Mouse (Mus musculus) layer of hippocampus, postnatal 10 days (tissue): ENCODE results near the gene Mrps23. TPM values are rescaled to one million over a fixed set of nuclear protein-coding genes. Genes with fewer than 3 reads are reported as not detected.
A peak's percentile ranks its signal among the peaks of the same experiment; 100 is the strongest.
"Not testable (repeated sequence)": the region's sequence is repeated elsewhere in the genome, so short reads cannot be mapped to it uniquely, and the experiment has no call there.

Experiments
- DNase-seq, 2 experiments: peaks; one replicate each; pipeline ENCODE4 v3.0.0; 2021; ENCODE audit warnings: low spot score in 2 of 2
- total RNA-seq, 2 experiments: library from RNA; stranded (reverse); gene quantifications; 2 replicates each; pipeline ENCODE4 v1.2.3; 2021

The Mrps23 gene
- total RNA-seq, 2 experiments from 2014 or later: 62.3 to 64.5 TPM

DNA sequence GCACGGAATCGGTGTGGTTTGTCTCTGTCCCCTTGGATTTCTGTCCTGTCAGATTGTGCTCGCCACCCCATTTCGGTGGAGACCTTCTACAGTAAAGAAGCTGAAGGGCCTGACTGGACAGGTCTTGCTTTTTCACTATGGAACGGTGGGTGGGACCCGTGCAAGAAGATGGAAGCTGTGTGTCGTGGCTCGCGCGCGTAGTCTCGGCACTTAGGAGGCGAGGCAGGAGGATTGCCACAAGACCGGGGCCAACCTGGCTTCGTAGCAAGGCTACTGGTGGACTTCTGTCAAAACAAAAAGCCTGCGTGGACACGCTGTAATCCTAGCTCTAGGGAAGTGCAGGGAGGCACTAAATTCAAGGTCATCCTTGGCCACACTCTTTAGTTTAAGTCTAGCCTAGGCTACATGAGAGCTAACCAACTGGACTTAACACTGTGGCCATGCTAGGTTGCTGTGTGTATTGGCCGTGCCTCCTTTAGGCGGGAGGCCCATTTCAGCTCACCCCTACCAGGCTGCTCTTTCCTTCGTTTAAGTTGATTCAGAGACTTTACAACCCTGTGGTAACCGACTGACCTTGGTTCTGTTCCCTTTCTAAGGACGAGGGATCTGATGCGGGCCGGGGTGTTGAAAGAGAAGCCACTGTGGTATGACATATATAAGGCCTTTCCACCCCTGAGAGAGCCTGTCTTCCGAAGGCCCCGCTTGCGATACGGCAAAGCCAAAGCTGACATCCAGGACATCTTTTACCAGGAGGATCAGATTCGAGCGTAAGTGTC lies 593 bp downstream of the Mrps23 start:
- DNase-seq: no peak

DNA sequence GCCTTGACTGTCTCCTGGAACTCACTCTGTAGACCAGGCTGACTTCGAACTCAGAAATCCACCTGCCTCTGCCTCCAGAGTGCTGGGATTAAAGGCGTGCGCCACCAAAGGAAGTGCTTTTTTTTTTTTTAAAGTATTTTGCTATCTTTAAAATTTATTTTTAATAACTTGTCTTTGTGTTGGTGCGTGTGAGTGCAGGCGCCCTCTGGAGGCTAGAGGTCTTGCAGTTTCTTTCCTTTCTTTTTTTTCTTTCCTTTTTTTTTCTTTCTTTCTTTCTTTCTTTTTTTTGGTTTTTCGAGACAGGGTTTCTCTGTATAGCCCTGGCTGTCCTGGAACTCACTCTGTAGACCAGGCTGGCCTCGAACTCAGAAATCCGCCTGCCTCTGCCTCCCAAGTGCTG lies 2.4 kb downstream of the Mrps23 start:
- not testable (repeated sequence) for DNase-seq

DNA sequence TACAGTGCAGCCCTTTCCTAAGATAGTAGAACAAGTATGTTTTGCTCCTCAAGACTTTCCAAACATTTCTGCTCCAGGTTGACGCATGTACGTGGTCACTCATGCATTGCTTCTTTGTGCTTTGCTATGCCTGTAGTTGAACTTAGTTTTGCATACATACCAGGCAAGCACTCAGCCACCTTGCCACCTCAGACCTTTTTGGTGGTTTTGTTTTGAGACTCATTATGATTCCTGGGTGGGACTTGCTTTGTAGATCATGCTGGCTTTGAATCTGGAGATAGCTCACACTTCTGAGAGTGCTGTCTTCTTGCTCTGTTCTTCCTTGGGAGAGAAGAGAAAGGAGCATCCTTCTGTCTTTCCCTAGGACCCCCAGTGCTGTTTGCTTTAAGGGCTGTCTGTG lies 3.5 kb downstream of the Mrps23 start:
- no peak for DNase-seq

DNA sequence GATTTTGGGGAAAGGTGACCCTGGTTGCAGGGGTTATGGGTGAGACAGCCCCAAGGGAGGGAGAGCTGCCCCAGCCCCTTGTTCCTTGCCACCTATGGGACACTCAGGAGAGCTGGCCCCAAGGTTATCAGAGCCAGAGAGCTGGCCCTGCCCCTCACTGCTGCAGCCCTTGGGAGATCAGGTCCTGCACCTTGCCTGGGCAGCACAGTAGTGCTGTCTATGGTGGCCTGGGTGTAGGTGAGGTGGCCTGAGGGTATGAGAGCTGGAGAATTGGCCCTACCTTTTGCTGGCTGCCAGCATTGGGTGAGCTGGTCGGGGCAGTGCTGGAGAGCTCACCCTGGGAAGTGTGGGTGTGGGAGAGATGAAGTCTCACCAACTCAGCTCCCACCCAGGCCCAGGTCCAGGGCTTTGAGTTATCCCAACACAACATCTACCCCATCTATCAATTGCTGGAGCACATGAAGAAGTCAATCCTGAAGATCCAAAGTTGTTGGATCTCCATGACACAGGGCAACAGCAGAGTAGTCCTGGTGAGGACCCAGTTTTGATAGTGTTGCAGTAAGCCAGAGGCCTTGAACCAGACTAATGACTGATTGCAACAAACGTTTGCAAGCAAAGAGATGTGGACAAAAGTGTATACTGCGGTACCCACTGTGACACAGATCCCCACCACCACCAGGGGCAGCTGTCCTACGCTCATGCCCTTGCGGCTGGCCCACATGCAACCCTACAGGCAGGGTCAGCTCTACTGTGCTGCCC lies 7.8 kb downstream of the Mrps23 start:
- no peak for DNase-seq

DNA sequence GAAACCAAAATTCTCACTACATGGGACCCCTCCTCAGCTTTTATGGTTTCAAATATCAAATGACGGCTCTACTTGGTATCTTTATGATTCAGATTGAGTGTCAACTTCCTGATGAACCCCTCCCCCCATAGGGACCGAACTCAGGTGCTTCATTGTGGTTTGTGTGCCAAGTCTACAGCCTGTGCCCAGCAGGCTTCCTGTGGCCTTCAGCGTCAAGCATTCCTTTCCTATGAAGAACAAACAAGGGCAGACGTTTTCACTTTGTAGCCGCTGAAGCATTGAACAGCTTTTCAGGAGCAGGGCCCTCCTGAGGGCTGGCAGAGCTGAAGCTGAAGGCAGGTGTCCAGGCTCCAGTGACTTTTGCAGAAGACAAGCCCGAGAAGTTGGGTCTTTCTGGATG lies 9.6 kb downstream of the Mrps23 start:
- DNase-seq: no peak

DNA sequence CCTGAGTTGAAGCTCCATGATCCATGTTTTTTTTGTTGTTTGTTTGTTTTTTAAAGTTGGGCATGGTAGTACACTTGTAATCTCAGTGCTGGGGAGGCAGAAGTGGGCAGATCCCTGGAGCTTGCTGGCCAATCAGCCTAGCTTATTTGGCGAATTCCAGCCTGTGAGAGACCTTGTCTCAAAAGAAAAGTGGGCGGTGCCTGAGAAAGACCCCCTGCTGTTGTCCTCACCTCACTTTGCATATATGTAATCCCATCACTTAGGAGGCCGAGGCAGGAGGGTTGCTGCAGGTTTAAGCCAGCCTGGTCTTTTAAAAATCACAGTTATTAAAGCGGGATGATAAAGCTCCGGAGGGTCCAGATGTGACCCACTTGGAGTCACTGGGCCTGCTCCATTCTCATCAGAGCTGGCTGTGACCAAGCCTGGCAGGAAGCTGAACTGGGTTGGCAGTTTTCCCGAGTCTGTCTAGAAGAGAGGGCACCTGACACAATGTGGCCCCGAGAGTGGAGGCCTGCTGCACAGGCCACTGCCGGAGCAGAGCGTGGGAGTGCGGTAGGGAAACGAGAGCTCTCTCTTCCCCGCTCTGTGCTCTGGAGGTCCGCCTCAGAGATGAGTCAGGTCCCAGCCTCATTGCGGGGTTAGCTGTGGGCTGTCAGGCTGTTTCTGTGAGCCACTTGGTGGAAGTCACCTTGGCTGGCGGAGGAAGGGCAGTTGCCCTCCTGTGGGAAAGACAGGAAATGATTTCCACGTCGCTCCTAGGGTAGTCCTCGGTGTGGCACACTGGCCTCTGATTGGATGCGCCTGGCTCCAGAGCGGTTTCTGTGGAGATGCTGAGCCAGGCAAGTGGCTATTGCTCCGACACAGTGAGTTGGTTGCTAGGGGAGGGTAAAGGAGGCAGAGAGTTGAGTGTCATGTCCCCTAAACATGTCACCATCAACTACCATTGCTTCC lies 11.0 kb downstream of the Mrps23 start:
- peak; percentile 52 to 61 for DNase-seq

DNA sequence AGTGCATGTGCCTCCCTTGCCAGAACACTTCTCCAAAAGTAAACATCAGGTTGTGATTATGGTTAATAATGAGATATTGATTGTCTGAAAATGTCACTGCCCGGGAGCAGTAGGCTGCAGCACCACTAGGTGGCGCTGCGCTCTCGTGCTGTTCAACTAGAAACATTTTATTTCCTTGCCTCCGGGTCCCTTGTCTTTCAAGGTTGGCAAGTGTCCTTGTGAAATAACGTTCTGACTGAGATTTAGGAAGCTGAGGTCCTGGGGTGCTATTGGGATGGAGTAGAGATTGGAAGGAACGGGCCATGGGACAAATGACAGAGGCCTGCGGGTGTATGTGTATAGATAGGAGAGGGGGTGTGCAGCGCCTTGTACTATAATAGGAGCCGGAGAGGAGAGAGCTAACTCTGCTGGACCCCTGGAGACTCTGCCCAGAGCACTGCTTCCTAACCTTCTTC lies 12.1 kb downstream of the Mrps23 start:
- DNase-seq: peak; percentile 74 to 79

DNA sequence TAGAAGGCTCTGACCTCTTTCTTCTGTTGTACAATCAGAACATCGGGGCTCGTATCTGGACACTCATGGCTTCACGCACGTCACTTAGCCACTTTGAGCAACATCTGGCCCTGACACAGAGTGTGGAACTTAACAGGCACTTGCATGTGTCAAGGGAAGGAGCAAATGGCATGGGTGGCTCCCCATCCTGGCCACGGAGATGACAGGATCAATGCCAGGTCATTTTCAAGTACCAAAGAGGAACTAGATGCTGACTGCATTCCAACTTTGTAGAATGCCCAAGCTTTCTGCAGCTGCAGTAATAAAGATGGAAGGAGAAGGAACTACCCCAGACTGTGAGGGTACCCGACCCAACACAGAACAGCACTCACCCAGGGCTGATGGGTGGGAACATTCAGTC lies 14.0 kb downstream of the Mrps23 start:
- no peak for DNase-seq

DNA sequence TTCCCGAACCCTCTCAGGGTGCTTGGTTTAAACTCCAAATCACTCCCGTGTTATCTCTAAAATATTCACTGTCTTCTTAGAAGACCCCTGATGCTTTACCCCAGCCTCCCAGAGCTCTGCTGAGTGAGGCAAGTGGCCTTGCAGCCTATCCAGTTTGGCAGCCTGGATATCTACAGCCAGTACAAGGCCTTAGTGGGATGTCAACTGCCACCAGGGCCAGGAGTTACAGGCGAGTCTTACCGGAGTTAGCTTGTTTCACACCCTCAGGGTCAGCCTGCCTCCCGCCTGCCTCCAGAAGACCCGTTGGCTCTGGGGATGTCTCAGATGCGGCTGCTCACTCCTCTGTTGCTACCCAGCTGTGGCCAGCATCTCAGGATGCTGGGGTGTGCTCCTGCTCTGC lies 14.4 kb downstream of the Mrps23 start:
- no peak for DNase-seq

DNA sequence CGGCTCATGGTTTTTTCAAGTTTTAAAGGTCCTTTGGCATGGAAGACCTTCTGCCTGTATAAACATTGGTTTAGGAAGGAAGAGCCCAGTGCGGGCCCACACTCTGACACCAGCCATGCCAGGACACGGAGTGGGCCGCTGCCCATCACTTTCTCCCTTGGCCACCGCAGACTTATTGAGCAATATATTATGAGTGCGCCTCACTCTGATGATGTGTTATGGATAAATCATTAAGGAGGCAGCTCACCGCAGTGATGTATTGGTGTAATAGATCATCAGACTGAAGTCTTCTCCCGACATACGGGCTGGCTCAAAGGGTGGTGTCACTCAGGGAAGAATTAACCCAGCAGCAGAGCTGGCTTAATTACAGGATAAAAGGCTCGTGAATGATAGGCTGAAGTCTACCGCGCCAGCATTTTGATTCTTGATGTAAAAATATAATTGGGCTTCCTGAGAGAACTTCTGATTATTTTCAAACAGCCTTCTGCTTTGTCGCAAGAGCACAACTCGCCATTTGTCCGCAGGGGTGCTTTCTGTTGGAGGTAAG lies 17.8 kb downstream of the Mrps23 start:
- no peak for DNase-seq

DNA sequence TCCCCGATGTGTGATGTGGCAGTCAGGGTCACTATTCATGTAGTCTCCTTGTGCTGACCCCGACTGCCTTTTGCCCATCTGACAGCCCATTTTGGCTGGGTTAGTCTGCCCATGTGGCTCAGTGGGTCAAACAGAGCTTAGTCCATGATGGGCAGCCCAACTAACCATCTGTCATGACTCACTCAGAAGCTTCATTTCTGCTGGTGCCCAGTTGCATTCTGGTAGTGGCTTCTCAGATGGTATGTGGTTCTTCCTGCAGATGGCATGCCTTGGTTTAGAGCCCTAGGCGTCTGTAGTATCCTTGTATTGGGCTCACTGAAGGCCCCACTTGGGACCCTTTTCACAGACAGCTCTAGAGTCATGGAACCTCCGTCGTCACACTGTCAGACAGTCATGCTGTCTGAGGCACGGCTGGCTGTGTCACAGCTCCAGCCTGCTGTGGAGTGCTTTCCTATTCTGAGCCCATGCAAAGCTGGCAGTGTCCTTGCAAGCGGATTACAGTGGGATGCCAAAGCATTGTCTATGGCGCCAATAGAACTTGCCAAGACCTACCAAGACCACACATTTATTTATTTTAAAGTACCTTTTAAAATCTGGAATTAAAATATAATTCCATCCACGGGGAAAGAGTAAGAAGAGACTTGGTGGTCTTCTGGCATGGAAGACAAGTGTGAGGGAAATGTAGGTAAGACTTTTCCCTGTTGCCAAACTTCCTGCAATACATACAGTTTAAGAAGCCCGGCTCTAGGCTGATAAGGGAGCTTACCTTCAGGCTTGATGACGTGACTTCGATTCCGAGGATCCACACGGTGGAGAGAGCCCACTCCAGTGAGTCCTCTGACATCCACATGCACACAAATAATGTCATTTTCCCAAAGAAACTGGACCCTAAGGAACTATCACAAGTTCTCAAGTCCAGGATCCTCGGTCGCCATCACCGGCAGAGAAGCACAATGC lies 23.1 kb downstream of the Mrps23 start:
- no peak for DNase-seq

DNA sequence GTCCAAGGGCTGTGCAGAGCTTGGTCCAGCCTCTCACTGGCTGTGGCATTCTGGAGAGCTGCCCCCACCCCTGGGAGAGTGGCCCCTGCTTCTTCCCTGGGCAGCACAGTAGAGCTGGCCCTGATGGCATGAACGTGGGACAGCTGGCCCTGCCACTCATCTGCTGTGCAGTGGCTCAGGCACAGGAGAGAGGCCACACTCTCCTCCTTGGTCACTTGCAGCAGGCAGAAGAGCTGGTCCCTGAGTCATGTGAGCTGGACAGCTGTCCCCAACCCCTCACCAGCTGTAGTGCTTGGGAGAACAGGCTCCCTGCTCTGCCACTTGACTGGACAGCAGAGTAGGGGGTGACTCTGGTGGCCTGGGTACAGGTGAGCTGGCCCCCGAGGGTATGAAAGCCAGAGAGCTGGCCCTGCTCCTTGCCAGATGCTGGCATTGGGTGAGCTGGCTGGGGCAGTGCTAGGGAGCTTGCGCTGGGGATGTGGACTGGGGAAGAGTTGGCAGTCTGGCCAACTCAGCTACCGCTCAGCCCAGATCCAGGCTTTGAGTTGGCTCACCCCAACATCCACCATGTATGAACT lies 27.1 kb downstream of the Mrps23 start:
- no peak for DNase-seq

DNA sequence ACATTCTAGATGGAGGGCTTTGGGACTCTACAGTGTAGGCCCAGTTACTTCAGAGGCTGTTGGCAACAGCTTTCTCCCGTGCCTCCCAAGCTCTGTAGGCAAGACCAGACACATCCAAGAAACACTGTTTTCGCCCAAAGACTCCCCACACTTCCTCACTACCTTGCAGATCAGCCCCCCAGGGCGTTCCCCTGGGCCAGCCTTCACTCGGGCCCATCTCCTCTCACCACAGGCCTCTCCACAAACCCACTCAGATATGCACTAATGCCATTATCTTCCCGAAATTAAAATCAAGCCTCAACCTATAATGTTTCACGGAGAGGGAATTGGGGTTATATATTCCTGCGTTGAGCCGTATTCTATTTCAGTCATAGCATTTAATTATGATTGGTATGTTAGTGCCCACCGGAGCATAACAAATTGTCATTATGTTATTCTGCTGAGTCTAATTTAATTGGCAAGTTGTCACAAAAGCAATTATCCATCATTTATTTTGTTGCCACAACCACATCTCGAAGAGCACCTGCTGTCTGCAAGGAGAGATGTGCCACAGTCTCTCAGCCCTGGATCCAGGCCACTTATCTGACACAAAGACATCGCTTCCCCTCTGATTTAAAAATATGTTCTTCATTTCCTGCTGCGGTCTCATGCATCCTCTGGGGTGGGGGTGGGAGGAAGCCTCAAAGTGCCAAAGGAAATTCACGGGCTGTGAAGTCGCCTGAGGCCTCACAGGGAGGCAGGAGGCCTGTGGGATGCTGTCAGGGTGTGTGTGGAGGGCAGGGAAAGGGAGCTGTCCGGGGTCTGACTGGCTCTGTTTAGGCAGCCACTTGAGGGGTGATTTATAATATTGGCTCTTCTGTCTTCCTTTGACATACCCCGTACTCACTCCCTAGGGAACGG lies 29.6 kb downstream of the Mrps23 start:
- no peak for DNase-seq

DNA sequence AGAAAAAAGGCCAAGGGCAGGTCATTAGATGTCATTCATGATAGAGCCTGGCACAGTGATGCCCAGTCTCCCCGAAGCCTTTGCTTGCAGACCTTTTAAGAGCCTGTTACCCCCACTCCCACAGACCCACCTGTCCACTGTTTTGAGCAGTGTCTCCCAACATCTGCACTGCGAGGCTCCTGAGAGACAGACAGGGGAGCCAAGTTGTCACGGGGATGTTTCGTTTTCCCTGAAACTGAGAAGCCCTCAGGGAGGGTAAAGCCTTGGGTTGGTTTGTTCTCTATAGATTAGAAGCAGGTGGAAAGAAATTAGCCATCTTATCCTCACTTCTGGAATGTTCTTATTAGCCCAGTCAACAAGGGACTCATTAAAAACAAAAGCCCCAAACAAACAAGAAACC lies 30.6 kb downstream of the Mrps23 start:
- no peak for DNase-seq

DNA sequence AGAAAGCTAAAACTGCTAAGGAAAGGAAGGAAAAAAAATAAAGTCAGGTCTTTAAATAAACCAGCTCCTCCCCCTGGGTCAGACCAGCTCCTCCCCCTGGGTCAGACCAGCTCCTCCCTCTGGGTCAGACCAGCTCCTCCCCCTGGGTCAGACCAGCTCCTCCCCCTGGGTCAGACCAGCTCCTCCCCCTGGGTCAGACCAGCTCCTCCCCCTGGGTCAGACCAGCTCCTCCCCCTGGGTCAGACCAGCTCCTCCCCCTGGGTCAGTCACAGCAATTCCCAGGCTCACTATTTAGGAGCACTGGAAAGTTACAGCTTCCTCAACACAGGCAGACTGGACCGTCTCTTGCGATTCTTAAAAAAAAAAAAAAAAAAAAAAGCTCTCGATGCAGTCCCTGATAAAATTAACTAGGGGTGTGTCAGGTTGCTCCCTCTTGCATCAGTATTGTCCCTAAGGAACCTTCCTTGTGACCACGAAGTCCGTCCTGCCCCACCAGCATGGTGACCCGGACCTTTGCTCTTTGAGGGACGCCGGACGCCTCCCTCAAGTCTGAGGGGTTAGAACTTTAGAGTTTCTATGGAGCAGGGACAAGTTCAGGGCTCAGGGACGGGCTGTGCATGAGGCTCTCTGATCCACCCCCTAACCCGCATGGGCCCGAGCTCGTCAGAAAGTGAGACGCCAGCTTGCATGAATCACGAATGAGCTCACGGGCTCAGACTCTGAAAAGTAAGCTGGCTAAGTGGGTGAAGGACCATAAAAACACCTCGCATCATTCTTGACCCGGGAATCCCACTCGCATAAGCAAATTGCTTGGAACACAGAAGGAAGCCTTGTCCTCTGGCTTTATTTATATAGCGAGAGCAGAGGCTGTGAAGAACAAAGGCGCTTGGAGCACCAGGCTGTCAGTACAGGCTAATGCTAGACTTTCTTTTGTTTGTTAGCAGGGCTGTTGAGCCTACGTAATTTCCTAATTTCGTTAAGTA lies 31.3 kb downstream of the Mrps23 start:
- no peak for DNase-seq

DNA sequence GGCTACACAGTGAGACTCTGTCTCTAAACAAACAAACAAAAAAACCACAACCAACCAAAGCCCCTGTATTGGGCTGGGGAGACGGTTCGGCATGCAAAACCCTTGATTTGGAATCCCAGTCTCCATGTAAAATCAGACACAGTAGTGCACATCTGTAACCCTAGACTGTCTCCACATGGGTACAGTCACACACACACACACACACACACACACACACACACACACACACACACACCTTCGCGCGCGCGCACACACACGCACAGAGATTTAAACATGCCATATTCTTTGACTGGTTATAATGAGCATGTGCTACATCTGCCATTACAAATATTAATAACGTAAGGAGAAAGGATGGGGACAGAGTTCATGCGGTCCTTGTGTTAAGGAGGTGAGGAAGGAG lies 36.1 kb downstream of the Mrps23 start:
- DNase-seq: no peak

DNA sequence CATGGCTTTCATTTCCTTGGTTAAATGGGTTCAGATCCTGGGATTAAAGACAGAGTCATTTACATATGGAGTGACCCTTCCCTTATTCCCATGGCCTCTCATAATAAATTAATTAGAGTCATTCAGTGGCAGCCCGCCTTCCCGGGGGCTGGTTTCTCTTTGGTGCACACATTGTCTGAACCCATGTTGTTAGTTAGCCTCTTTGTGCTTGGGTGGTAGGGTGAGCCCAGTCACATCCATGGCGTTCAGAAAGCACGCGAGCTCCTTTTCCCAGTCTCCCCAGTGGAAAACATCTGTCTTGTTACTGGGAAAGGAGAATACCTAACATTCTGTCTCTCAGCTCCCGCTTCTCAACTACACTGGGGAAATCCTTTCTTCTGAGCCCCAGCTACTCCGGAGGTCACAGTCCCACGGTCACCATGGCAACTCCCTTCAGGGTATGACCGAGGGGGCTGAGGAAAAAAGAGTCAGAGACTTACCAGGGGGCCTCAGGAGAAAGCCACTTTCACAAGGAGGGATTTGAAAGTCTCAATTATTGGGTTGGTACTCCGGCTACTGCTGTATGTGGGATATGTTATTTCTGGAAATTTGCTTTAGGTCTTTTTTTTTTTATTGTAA lies 36.7 kb downstream of the Mrps23 start:
- no peak for DNase-seq
